Mouse (Mus musculus): ENCODE measurements at regions not wholly inside any gene's neighbourhood (a gene's known extent, or its start where the extent isn't known, plus 50 kb on each side); places are given as distances from the start of the nearest gene placed in this dataset.
A peak's percentile ranks its signal among the peaks of the same experiment; 100 is the strongest.

DNA sequence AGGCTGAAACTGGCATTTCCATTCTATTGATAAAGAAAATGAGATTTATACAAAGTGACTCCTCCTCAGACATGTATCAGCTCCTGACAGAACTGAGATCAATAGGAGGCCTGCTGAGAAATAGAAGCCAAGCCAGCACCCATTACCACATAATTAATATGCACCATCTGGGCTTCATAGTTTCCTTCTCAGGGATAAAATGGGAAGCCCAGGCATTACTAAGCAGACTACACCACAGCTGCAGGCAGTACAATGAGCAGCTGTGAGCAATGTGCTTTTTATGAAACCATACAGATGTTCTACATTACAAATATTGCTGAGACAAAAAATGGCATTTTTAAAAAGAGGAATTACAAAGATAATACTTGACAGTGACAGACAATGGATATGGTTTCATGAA lies 950.1 kb downstream of the Otol1 start:
- no peak for DNase-seq

DNA sequence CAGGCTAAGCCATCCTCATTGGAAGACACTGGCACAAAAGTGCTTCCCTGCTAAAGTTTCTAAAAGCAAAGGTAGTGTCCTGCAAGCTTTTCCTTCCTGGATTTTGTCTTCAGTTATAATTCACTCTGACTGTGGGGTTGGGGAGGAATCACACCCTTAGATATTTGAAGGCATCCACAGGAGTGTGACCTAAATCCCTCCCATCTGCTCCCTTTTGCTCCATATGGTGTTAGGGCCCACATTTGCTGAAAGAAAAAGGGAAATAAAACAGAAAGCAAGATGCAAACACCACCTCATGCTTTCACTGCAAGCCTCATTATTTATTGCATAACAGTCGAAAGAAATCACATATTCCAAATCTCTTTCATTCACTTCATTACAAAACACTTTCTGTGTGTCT lies 955.1 kb downstream of the Otol1 start:
- peak; percentile 38 for DNase-seq

DNA sequence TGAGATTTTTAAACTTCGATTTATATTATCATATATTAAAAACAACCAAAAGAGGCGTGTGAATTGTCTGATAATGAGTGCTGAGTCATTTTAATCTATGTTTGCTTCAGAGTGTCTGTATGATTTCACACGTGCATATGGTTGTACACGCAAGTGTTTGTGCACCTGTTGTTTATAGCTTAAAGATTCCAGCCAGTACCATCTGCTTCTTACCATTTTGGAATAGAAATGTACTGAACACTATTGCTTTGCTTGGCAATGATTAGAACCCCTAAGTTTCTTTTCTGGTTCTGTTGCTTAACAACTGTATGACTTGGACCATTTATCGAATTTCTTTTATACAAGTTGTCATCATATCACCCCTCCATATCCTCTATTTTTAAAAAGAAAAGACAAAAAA lies 969.5 kb downstream of the Otol1 start:
- no peak for DNase-seq

DNA sequence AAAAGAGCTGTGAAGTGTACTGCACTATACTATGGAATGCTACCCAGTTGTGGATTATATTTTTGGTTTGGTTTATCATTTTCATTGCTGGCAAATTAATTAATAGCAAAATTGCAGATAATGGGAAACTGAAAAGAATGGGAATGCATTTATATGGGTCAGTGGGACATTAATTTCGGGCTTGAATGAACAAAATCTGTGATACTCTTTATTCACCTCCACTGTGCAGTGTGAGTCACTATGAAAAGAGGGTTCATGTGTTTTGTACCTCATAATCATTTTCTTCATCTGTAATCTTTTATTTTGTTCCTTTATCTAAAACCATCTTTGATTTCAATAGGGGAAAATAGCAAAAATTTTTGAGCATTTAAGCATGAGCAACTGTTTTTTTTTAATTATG lies 983.5 kb downstream of the Otol1 start:
- DNase-seq = no peak

DNA sequence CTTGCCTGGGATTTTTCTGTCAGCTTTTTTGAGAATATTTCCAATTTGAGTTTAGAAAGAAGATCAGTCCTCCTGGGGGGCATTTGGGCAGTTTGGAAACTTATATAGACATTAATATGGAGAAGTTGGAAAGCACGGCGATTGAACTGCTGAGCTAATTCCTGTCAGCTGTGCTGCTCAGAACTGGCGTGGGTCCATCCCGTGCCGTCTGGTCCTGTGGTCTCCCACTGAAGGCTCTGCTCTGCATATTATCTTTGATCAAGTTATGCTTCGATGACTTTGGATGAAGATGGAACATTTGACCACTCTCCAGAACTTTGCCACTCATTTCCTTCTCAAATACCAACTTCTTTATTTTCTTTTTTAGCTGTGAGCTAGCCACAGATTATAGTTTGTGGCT lies 995.6 kb downstream of the Otol1 start:
- DNase-seq = peak; percentile 9

Data from cerebellum, adult 11 months (tissue).